Mouse (Mus musculus): ENCODE measurements around the gene Chac2.
"Not testable (repeated sequence)": the region's sequence is repeated elsewhere in the genome, so short reads cannot be mapped to it uniquely, and the experiment has no call there.

Gene Chac2

DNA sequence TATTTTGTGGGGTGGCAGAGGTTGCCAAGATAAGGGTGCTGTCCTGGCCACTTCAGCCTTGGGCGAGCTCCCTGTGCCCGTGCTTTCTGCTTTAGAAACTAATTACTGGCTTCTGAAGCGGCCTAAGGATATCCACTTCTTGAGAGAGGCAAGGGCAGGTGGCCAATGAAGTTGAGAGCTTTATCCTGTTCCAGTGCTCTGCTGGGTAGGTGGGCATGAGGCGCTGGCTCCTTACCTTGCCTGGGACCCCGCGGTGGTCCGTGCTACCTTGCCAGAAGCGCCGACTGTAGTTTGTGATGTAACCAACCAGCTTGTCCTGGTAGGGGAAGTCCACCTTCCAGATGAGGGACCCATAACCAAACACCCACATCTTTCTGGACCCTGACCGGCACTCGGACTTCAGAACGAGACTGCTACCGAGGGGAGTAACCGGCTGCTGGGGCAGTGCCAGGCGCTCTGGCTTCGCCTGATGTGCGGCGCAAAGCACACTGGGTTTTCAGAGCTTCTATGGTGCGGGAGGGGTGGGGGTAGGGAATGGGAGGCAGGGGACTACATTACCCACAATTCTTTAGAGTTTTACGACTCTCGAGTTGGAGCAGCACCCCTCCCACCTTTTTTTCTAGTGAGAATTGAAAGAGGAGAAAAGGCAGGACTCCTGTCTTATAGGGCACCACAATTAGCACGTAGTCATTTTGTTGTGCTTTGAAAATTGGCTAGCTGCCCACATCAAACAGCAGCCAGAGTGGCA is at the start of gene Chac2:
TSS of gene Chac2 (minus strand) at position 474 of the 748 bp plus-strand sequence.
- DNase-seq (ENCODE audit: low spot score) = peak; percentile 76

GRCm38 (mm10) chr11:31034958-31035357 is 48.8 kb upstream of the Chac2 start:
- DNase-seq (ENCODE audit: low spot score) = no peak

DNA sequence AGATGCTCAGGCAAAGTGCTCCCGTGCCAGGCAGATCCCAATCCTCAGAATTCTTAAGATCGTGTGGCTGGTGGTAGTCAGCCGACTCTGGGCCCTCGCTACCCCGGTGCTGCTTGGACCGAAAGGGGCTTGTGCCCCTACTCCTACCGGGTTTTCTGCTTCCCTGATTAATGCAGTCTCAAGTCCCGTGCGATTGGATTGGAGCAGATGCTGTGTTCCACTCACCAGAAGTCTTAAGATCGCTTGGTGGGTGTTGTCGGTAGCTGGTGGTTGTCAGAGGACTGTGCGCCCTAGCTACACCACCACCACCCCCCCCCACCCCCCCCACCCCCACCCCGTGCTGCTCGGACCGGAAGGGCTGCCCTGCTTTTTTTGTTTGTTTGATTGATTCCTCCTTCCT is 31.3 kb upstream of the Chac2 start:
- DNase-seq (ENCODE audit: low spot score) = not testable (repeated sequence)

GRCm38 (mm10) chr11:31009668-31010067 is 23.5 kb upstream of the Chac2 start:
- DNase-seq (ENCODE audit: low spot score) = not testable (repeated sequence)

DNA sequence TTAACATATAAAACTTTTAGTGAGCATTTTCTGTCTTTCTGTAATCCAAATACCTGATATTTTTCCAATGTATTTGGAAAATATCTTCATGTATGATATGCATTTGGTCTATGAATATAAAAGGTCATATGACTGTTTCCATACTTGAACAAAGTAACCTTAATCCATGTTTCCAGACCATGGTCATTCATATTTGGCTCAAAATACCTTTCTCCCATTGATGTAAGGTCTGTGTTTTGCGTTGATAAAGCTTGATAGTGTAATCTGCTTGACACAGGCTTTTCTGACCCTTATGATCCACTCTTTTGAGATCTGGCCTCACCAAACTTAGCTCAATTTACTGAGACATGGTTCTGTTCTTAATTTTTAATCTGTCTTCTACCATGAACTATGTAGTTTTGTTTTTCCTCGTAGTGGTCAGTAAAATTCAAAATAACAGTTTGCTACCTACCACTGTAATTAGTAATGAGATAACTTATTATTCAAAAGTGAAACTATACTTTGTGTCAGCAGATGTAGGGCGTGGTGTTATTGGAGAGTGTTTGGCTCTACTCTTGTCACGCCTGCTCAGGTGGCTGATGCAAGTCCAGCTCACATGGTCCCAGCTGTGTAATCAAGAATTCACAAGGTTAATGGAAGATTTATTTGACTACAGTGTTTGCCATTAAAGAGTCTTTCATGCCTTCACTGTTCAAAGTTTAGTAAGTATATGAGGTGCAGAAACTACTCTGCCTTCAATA is 15.2 kb upstream of the Chac2 start:
- DNase-seq (ENCODE audit: low spot score) = no peak

- DNase-seq (ENCODE audit: low spot score) = no peak
Observed at GRCm38 (mm10) chr11:31000028-31000427, 13.9 kb upstream of the Chac2 start.

GRCm38 (mm10) chr11:30998704-30999103 is 12.6 kb upstream of the Chac2 start:
- DNase-seq (ENCODE audit: low spot score) = no peak

GRCm38 (mm10) chr11:30998199-30998598 is 12.0 kb upstream of the Chac2 start:
- no peak for DNase-seq (ENCODE audit: low spot score)

DNA sequence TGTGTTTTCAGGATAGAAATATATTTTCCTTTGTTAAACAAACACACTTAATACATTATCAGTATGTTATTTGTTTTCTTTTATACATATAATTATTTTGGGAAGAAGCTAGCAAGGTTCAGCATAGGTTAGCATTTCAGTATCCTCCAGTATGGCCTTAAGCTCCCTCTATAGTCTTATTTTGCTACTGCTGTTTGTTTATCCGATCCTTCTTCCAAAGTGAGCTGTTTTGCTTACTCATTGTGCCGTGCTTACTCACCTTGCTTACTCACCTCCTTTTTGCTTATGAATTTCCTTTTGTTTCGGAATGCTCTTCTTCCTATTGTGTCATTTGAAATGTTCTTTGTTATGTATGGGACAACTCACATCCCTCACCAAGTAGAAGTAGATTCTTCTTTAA is 10.5 kb upstream of the Chac2 start:
- no peak for DNase-seq (ENCODE audit: low spot score)

- no peak for DNase-seq (ENCODE audit: low spot score)
Observed at GRCm38 (mm10) chr11:30986625-30987017, 471 bp upstream of the Chac2 start.

DNA sequence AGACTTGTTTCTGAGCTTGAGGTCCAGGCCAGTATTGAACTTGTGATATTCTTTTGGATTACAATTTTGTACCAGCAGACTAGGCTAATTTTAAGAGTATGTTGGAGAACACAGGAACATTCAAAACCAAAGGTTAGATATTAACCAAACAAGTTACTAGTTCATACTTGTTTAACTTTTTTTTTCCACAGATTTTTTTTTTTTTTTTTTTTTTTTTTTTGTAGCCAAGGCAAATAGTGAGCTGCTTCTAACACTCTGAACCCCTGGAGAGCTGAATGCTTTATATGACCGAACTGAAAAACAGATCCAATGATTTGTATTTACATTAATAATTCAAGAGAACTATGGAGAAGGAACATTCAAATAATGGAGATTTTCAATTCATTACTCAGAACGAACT is 913 bp downstream of the Chac2 start:
- DNase-seq (ENCODE audit: low spot score) = no peak

DNA sequence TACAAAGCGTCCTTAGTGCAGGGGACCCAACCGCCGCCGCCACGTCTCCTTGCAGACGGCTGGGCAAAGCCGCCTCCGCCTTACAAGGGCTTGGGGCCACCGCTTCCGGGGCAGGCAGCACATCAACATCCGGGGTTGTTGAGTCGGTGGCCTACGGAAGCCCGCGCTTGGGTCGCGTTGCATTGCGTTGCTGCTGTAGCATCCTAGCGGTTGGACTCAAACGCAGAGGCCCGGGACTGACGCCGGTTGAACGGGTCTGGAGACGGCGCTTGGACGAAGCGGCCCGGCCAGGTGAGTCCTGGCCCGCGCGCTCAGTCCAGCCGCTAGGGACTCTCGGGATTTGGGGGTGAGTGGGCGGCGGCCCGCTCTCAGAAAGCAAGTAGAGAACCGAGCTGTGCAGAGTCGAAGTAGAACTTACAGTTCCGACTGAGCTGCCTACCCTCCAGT is 31.8 kb downstream of the Chac2 start, which contains the start of gene Erlec1:
TSS of gene Erlec1 (minus strand) at position 57 of the 447 bp plus-strand sequence.
- DNase-seq (ENCODE audit: low spot score) = peak; percentile 83

DNA sequence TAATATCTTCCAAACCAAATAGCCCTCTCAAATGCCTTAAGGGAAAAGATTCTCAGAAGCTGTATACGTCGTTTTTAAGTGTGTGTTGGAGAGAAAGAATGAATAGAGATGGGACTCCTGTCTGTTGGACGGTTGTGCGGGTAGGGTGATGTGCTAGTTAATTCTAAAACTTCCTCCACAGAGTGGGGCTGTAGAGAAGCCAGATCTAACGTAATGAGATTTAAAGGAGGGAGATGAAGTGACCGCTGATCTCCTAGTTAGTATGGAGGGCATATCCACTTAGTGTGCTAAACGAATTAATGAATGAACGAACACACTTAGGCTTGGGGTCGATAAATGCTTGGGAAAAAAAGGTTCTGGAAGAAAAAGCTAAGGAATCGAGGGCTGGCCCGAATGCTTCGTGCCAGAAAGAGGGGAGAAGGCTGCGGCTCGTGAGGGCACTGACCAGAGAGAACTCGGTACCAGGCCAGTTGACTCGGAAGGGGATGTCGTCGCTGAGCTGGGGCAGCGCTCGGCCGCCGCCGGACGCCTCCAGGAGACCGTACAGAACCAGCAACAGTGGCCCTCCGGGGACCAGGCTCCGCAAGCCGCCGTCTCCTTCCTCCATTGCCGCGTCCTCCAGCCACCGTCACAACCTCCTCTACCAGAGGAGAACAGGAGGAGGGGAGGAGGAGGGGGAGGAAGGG is 32.5 kb downstream of the Chac2 start:
- DNase-seq (ENCODE audit: low spot score) = peak; percentile 15

DNA sequence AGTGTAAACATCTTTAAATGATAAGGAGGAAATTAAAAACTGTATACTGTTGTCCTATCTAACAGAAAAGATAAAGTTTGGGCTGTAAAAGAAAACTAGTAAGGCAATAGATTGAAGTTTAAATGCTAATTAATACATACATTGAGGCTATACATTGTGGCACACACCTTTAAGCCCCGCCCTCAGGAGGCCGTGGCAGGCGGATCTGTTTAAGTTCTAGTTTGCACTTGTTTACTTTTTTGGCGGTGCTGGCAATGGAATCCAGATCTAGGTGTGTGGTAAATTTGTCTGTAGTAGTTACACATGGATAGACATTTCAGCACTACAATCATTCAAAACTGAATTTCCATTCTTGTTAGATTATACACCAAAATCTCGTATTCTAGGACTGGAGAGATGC is 33.3 kb downstream of the Chac2 start:
- DNase-seq (ENCODE audit: low spot score) = no peak

- DNase-seq (ENCODE audit: low spot score) = no peak
Observed at GRCm38 (mm10) chr11:30943522-30943921, 42.6 kb downstream of the Chac2 start.

- no peak for DNase-seq (ENCODE audit: low spot score)
Observed at GRCm38 (mm10) chr11:30928498-30928897, 57.7 kb downstream of the Chac2 start.

- no peak for DNase-seq (ENCODE audit: low spot score)
Observed at GRCm38 (mm10) chr11:30928079-30928478, 58.1 kb downstream of the Chac2 start.

Measured in left cerebral cortex, adult 11 months (tissue).